Mouse (Mus musculus) embryonic fibroblast, embryonic 13.5 days (primary cell): ENCODE measurements around the gene Tcirg1.

Experiments used
- CTCF ChIP-seq: IDR thresholded peaks from 2 replicates; pipeline ENCODE4 v1.5.1; 2011; ENCODE audit warnings: mild to moderate bottlenecking, control low read depth, low read length, moderate library complexity, borderline replicate concordance; ENCODE audit not compliant: insufficient read depth
- POLR2A ChIP-seq: IDR thresholded peaks from 2 replicates; pipeline ENCODE4 v1.6.1; 2011; ENCODE audit warnings: low read depth, mild to moderate bottlenecking, control low read depth, low read length, moderate library complexity

DNA sequence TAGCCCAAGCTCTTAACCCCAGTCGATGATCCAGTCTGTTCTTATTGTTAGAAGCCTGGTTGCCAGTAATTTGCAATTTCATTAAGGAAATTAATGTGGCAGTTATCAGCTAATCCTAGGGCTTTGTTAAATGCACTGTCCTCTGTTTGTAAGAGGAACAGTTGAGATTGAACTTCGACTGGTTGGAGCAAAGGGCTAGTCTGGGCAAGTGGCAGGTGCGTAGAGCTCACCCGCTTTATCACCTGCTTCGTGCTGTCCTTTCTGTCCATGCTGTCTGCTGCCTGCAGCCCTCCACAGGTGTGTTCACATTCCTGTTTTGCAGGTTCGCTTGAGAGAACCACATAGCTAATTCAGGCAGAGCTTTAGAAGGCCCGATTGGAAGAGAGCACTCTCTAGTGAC, 31.9 kb downstream of the Tcirg1 start:
- TF ChIP-seq CTCF, result no peak
- TF ChIP-seq POLR2A, result no peak
